Mouse (Mus musculus) lung, adult 2 months (tissue): Measurements from ENCODE around the gene Pnp2. TPM values are rescaled to one million over a fixed set of nuclear protein-coding genes. Genes with fewer than 3 reads are reported as not detected.
"Not testable (repeated sequence)": the region's sequence is repeated elsewhere in the genome, so short reads cannot be mapped to it uniquely, and the experiment has no call there.

Source experiments
- DNase-seq: peaks from one replicate; pipeline ENCODE4 v3.0.0; 2022
- H3K4me1 ChIP-seq: fragments of 200-500 bp; 2 replicates; pipeline ENCODE4 v1.6.1; 2011; ENCODE audit warnings: low read length; ENCODE audit not compliant: control insufficient read depth, insufficient read depth
- H3K4me3 ChIP-seq: fragments of 200-500 bp; replicated peaks from 2 replicates; pipeline ENCODE3; 2011; ENCODE audit warnings: low read depth, mild to moderate bottlenecking, control low read depth, low read length; ENCODE audit errors: extremely low read depth
- CTCF ChIP-seq: fragments of 200-500 bp; IDR thresholded peaks from 2 replicates; pipeline ENCODE4 v1.5.1; 2011; ENCODE audit warnings: mild to moderate bottlenecking, low read length, control low read depth; ENCODE audit not compliant: insufficient read depth
- POLR2A ChIP-seq: fragments of 200-500 bp; IDR thresholded peaks from 2 replicates; pipeline ENCODE4 v1.6.1; 2011; ENCODE audit warnings: low read depth, mild to moderate bottlenecking, control low read depth, low read length, borderline replicate concordance; ENCODE audit errors: extremely low read depth
- WGBS: fragments of 180-500 bp; shearing (Covaris S2); methylation state at CpG from one replicate; pipeline ENCODE4 v1.1.7; 2018; 5-methylcytosine and 5-hydroxymethylcytosine counted together
- polyA plus RNA-seq: library from polyadenylated mRNA; depleted of rRNA; stranded (reverse); fragments of >200 nt; gene quantifications from 2 replicates; pipeline ENCODE4 v1.2.3, GENCODE M21; 2012

Pnp2 gene
- polyA plus RNA-seq, 1 experiment = 1.1 TPM

DNA sequence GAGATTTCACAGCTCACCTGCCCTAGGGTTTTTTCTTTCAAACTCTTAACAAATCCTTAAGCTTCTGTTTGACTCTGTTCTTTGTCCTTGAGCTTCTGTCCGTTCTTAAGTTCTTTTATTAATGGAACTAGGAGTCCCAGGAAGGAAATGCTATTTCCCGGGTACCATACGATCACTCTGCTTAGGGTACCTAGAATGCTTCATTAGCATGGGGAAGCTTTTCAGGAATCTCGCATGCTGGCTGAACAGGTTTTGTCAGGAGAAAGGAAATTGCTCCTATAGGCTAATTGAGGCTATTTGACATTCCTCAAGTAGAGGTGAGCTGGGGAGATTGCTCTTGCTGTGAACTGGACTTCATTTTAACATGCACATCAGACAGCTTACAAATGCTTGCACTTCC is 17.9 kb downstream of the Pnp2 start:
- WGBS = 45% methylated on average over 4 of the region's 4 CpGs
- TF ChIP-seq POLR2A = no peak
- TF ChIP-seq CTCF = no peak
- no peak for DNase-seq
- peaks cover 4% of the 10 kb centered on the region; the same call in 1 of the 2 replicates for H3K4me1 ChIP-seq
- H3K4me3 ChIP-seq = no peak overlapping the region

DNA sequence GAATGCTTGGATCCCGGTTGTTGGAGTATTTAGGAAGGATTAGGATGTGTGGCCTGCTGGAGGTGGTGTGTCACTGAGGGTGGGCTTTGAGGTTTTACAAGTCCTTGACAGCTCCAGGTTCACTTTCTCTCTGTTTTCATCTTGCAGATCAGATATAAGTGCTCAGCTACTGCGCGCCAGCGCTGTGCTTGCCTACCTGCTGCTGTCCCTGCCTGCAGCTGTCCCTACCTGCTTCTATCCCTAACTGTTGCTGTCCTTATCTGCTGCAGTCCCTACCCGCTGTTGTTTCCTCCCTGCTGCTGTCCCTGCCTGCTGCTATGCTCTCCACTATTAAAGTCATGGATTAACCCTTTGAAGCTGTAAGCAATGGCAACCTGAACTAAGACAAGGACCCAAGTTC is 19.2 kb downstream of the Pnp2 start:
- 69% methylated on average over 5 of the region's 5 CpGs for WGBS
- no peak for DNase-seq
- peaks cover 6% of the 10 kb centered on the region; the same call in 1 of the 2 replicates for H3K4me1 ChIP-seq
- TF ChIP-seq CTCF = no peak
- no peak for TF ChIP-seq POLR2A
- no peak overlapping the region for H3K4me3 ChIP-seq

DNA sequence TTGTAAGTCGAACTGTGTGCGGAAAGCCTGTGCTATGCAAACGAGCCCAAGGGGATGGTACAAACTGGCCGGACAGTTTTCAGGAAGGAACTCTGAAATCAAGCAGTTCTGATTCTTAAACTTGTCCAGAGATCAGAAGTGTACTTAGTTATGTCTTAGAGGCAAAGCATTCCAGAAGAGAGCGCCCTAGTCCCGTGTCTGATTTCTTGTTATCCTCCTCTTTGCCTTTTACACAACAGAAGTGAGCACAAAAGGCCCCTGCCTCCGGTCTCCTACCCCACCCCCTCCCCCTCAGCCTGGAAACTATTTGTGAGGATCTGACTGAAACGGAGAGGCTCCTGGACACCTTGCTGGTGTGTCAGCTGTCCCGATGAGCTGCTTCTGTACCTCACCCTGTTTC is 20.9 kb downstream of the Pnp2 start:
- 16% methylated on average over 9 of the region's 9 CpGs for WGBS
- TF ChIP-seq POLR2A (no peak), CTCF (no peak)
- no peak overlapping the region for H3K4me3 ChIP-seq
- no peak for DNase-seq
- peaks cover 6% of the 10 kb centered on the region; the same call in 1 of the 2 replicates for H3K4me1 ChIP-seq

DNA sequence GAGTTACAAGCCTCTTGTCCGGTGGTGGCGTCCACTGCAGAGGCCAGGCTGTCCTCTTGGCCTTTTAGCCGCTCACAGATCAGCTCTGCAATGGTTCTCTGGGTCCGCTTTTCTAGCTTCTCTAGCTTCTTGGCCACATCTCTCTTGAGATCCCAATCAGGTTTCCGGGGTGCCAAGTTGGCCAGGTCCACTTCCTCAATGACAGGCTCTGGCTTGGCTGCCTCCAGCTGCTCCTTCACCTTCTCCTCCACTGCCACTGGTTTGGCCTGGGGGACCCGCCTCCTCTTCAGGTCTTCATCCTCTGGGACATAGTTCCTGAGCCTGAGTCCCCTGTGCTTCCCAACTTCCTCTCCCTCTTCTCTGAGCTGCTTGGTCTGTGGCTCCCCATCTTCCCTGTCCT is 22.7 kb downstream of the Pnp2 start:
- H3K4me3 ChIP-seq, H3K4me1 ChIP-seq, DNase-seq: not testable (repeated sequence)
- WGBS = 66% methylated on average over 6 of the region's 6 CpGs

DNA sequence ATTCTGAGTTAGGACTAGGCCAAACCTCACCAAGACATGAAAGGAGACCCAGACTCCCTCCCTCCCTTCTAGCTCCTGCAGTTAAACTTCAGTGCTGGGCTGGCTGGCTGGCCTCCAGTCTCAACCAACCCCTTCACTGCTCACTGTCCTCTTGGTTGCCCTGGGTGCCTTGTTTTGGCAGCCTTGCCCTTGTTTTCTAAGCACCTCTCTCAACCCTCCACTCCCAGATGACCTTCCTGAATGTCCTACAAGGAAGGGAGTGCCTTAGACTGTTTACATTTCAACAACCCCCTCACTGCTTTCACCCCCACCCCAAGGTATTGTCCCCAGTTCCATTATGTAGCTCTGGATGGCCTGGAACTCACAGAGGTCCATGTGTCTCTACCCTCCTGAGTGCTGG is 23.8 kb downstream of the Pnp2 start:
- TF ChIP-seq CTCF (no peak), POLR2A (no peak)
- H3K4me1 ChIP-seq = peaks cover 6% of the 10 kb centered on the region; the same call in 1 of the 2 replicates
- DNase-seq = no peak
- H3K4me3 ChIP-seq = no peak overlapping the region

DNA sequence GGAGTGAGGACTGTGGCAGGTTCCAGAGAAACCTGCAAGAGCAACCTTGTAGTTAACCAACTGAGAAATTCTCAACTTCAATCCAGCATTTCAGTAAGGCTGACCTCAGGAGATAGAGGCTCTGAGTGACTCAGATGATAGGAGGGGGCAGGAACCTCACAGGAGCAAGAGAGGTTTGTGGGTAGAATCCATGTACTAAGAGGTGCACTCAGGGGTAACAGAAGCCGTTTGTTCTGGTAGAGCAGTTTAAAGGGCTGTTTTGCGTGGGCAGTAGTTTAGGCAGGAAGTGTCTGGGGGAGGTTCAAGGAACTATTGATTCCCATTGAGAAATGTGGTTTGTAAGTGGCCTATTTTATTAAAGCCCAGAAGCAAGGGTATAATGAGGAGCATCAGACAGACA is 25.4 kb downstream of the Pnp2 start:
- H3K4me1 ChIP-seq = peaks cover 6% of the 10 kb centered on the region; the same call in 1 of the 2 replicates
- TF ChIP-seq CTCF (no peak), POLR2A (no peak)
- 16% methylated on average over 2 of the region's 2 CpGs for WGBS
- no peak overlapping the region for H3K4me3 ChIP-seq
- DNase-seq = no peak

DNA sequence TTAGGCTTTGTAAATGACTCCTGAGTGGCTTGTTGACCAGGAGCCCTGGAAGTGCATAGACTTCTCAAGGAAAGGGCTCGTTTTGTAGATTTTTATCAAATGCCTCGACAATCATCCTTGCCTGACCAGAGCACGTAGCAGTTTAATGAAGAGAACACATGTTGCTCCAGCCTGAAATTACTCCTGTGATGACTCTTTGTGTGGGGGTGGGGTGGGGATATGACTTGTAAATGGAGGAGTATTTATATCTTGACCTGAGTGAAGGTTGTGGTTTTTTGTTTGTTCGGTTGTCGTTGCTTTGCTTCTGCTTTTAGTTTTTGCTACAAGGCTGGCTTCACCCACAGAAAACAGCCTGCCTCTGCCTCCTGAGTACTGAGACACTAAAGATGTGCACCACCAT is 26.0 kb downstream of the Pnp2 start:
- Histone ChIP-seq H3K4me1 (peaks cover 6% of the 10 kb centered on the region; the same call in 1 of the 2 replicates), H3K4me3 (no peak overlapping the region)
- WGBS = 56% methylated on average over 5 of the region's 5 CpGs
- DNase-seq = no peak
- TF ChIP-seq POLR2A (no peak), CTCF (no peak)

DNA sequence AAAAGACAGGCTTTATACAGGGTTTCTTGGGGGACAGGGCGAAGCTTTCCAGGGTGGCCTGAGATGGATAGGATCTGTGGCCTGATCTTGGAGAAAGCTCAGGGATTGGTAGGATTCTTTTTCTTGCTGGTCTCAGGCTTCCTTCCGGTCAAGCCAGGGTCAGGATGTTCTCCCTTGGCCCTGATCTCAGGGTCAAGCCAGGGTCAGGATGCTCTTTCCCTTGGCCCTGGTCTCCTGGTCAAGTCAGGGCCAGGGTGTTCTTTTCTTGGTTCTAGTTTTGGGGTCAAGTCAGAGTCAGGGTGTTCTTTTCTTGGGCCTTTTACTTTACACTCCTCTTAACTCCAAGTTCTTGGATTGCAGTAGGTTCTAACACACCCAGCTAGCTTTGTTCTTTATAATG is 31.9 kb downstream of the Pnp2 start:
- TF ChIP-seq CTCF = no peak
- TF ChIP-seq POLR2A = no peak
- Histone ChIP-seq H3K4me1 (no peaks in the 10 kb centered on the region), H3K4me3 (no peak overlapping the region)
- no peak for DNase-seq
- WGBS = 60% methylated on average over 2 of the region's 2 CpGs

DNA sequence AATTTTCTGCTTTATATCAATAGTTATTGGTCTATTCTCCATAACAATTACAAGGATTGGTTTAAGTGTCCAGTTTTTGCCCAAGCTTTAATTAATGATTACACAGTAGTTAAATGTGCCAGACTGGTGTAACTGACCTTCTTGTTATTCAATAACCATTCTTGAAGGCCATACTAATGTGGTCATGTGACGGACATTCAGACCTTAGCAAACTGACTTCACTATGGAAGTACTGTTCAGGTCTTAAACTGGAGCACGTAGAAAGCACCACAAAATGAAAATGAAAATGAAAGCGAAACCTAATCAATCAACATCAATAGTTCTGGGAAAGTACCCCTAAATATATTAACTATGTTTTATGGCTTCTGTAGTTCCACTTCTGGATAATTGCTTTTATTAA is 35.2 kb downstream of the Pnp2 start:
- 68% methylated on average over 3 of the region's 3 CpGs for WGBS
- DNase-seq = no peak
- no peak overlapping the region for H3K4me3 ChIP-seq
- peaks cover 3% of the 10 kb centered on the region; the same call in 1 of the 2 replicates for H3K4me1 ChIP-seq
- TF ChIP-seq CTCF = no peak
- no peak for TF ChIP-seq POLR2A

DNA sequence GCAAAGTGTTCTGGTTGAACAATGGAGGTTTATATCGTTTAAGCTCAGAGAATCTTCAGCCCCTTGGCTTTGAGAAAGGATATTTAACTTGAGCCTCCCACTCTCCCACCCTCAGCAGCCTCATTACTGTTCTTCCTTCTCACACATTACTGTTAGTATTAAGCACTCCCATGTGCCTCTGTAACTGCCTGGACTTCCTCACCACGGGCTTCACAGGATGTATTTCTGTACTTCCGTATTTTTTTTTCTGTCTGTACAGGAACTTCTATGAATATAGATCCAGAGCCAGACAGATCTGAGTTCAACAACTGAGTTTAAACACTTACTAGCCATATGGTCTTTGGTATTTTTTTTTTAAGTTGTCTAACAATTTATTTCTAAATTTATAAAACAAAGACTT is 41.3 kb downstream of the Pnp2 start:
- 46% methylated on average over 3 of the region's 3 CpGs for WGBS
- no peak for DNase-seq
- no peak for TF ChIP-seq POLR2A
- TF ChIP-seq CTCF = no peak
- H3K4me1 ChIP-seq = peaks cover 10% of the 10 kb centered on the region; the same call in 1 of the 2 replicates
- H3K4me3 ChIP-seq = no peak overlapping the region
